In genomic region chr5:115217998-115218397, GRCm38 (mm10) we compare ENCODE assay signal across 20 mouse cellular contexts. TPM values are rescaled to one million over a fixed set of nuclear protein-coding genes. Genes with fewer than 3 reads are reported as not detected.
DNase-seq lines count a peak whose midpoint lies in the region; ATAC-seq and TF ChIP-seq lines count a peak whose summit lies in the region.
"Had no signal": no experiment of that assay in that cellular context is flagged by ENCODE, and none has a peak within 500 bp of the region (broad histone marks: within the 10 kb centered on the region; RNA-seq: fewer than 3 reads in every experiment).

No protein-coding gene starts in this region.

- H3K4me1 ChIP-seq in cortical plate, adult 2 months (ENCODE audit: control insufficient read depth, insufficient read depth, low read length), result peaks cover 4% of the 10 kb centered on the region
- H3K4me1 ChIP-seq in hindbrain, embryonic 13.5 days (replicated peaks), result peaks cover 22% of the 10 kb centered on the region

- no peak overlapping the region for H3K9ac ChIP-seq in hindbrain, embryonic 13.5 days
- H3K9ac ChIP-seq: embryonic facial prominence, embryonic 12.5 days; forebrain, embryonic 12.5 days; heart, embryonic 12.5 days had no signal

- DNase-seq in frontal cortex, postnatal 25 days (ENCODE audit: low spot score in 2 of 2), result no peak
- DNase-seq in A20 (ENCODE audit: low read depth, low spot score), result peak; percentile 77
- peak; percentile 82 for DNase-seq in telencephalon, adult 2 months (ENCODE audit: low read depth, low spot score)
- no peak for DNase-seq in spleen, adult 12 weeks (ENCODE audit: low spot score)
- DNase-seq: adrenal gland, adult 2 months; adrenal gland, postnatal 25 days; cerebellum, adult 2 months; cerebellum, postnatal 10 days; gastrocnemius, adult 2 months; gastrocnemius, postnatal 25 days had no signal

- no peak for TF ChIP-seq CTCF in cortical plate, adult 2 months (IDR thresholded peaks at IDR 0.05; ENCODE audit: extremely low read depth, insufficient read depth, low read length)

- peak; percentile 45; the same call in 1 of the 2 replicates for ATAC-seq in frontal cortex, adult (ENCODE audit: low TSS enrichment)
- no peak for ATAC-seq in hindbrain, embryonic 13.5 days (ENCODE audit: low FRiP score)
- ATAC-seq: forebrain, embryonic 16.5 days; hindbrain, embryonic 16.5 days; inflammation-experienced regulatory T-cells, adult 6 months had no signal

- 94% methylated on average over 12 of the region's 12 CpGs for WGBS in hindbrain, embryonic 13.5 days

- H3K36me3 ChIP-seq in hindbrain, embryonic 13.5 days, result no peaks in the 10 kb centered on the region
- H3K36me3 ChIP-seq: embryonic facial prominence, embryonic 12.5 days; forebrain, embryonic 12.5 days; heart, embryonic 12.5 days; hindbrain, embryonic 10.5 days had no signal

- TF ChIP-seq POLR2A in cortical plate, adult 2 months (IDR thresholded peaks at IDR 0.05; ENCODE audit: extremely low read depth, insufficient read depth, low read length), result no peak

- H3K4me3 ChIP-seq in cortical plate, adult 2 months (ENCODE audit: insufficient read depth, low read length), result no peak overlapping the region
- H3K4me3 ChIP-seq in hindbrain, embryonic 13.5 days, result no peak overlapping the region
- H3K4me3 ChIP-seq: embryonic facial prominence, embryonic 12.5 days; forebrain, embryonic 12.5 days; gastrocnemius, adult 2 months; heart, embryonic 12.5 days; hindbrain, embryonic 10.5 days had no signal

- no peaks in the 10 kb centered on the region for H3K9me3 ChIP-seq in hindbrain, embryonic 13.5 days
- H3K9me3 ChIP-seq: embryonic facial prominence, embryonic 12.5 days; forebrain, embryonic 12.5 days; heart, embryonic 12.5 days had no signal

- no peak overlapping the region for H3K4me2 ChIP-seq in hindbrain, embryonic 13.5 days
- H3K4me2 ChIP-seq: embryonic facial prominence, embryonic 12.5 days; forebrain, embryonic 12.5 days; heart, embryonic 12.5 days had no signal

- H3K27ac ChIP-seq in cortical plate, adult 2 months (ENCODE audit: insufficient read depth, low read length), result 0 out of 2 replicates have a peak overlapping the region, but pooled peaks have one; percentile 39
- H3K27ac ChIP-seq in hindbrain, embryonic 13.5 days, result no peak overlapping the region
- H3K27ac ChIP-seq: embryonic facial prominence, embryonic 12.5 days; forebrain, embryonic 12.5 days; gastrocnemius, adult 2 months; hindbrain, embryonic 10.5 days had no signal

- H3K27me3 ChIP-seq in hindbrain, embryonic 13.5 days, result peaks cover 28% of the 10 kb centered on the region

RNA-seq across cellular contexts. Expression of gene Pop5, which starts 17.6 kb away (rescaled TPM):
- polyA plus RNA-seq in cortical plate, adult 2 months (2012; rRNA removed), result 193 and 195 TPM in 2 replicates
- 103 and 105 TPM in 2 replicates for polyA plus RNA-seq in hindbrain, embryonic 13.5 days (2015; fragmentation: Nextera tagmentation; extraction: Ambion mirVana)

RNA-seq across cellular contexts. Expression of gene Cabp1, which starts 23.8 kb away (rescaled TPM):
- polyA plus RNA-seq in cortical plate, adult 2 months (2012; rRNA removed), result 444 and 462 TPM in 2 replicates
- polyA plus RNA-seq in hindbrain, embryonic 13.5 days (2015; fragmentation: Nextera tagmentation; extraction: Ambion mirVana), result 12.4 and 13.0 TPM in 2 replicates
- polyA plus RNA-seq: inflammation-experienced regulatory T-cells, adult 6 months had no signal

RNA-seq across cellular contexts. Expression of gene Rnf10, which starts 54.7 kb away (rescaled TPM):
- polyA plus RNA-seq in cortical plate, adult 2 months (2012; rRNA removed), result 177 and 181 TPM in 2 replicates
- polyA plus RNA-seq in hindbrain, embryonic 13.5 days (2015; fragmentation: Nextera tagmentation; extraction: Ambion mirVana), result 156 and 160 TPM in 2 replicates

Comparison
In these comparisons a context has a peak if more than half of its experiments do, and no peak if none do; other contexts are left out.
1. DNase-seq: peak in A20 (single experiment) and telencephalon, adult 2 months (single experiment); none in frontal cortex, postnatal 25 days (0 of 2) and spleen, adult 12 weeks (single experiment).
2. RNA of gene Cabp1, which starts 23.8 kb away (polyA plus RNA-seq): 444 to 462 TPM in cortical plate, adult 2 months; 12.4 to 13.0 TPM in hindbrain, embryonic 13.5 days; every median in the first group is over 10 times any median in the second.